Mouse (Mus musculus) thymus, adult 2 months (tissue): ENCODE data around the gene Arid2. TPM values are rescaled to one million over a fixed set of nuclear protein-coding genes. Genes with fewer than 3 reads are reported as not detected.

Source experiments
- DNase-seq: peaks from one replicate; pipeline ENCODE4 v3.0.0; 2021
- H3K27ac ChIP-seq: fragments of 200-500 bp; 2 replicates; pipeline ENCODE4 v1.5.1; 2012; ENCODE audit warnings: low read length, control low read depth; ENCODE audit not compliant: control insufficient read depth, insufficient read depth
- H3K27me3 ChIP-seq: fragments of 200-500 bp; 2 replicates; pipeline ENCODE4 v1.6.1; 2012; ENCODE audit warnings: mild to moderate bottlenecking, low read length, moderate library complexity, mixed read lengths; ENCODE audit not compliant: control insufficient read depth, insufficient read depth
- H3K36me3 ChIP-seq: fragments of 200-500 bp; 2 replicates; pipeline ENCODE4 v1.6.1; 2012; ENCODE audit warnings: mild to moderate bottlenecking, low read length, moderate library complexity; ENCODE audit not compliant: control insufficient read depth, insufficient read depth
- H3K4me1 ChIP-seq: fragments of 200-500 bp; replicated peaks from 2 replicates; pipeline ENCODE4 v1.6.1; 2012; ENCODE audit warnings: low read length; ENCODE audit not compliant: control insufficient read depth, insufficient read depth
- H3K4me3 ChIP-seq: fragments of 200-500 bp; 2 replicates; pipeline ENCODE4 v1.5.1; 2012; ENCODE audit warnings: mild to moderate bottlenecking, low read length, control low read depth, moderate library complexity; ENCODE audit not compliant: control insufficient read depth, insufficient read depth
- CTCF ChIP-seq: fragments of 200-500 bp; IDR thresholded peaks from 2 replicates; pipeline ENCODE4 v1.5.1; 2012; ENCODE audit warnings: mild to moderate bottlenecking, control low read depth, low read length, moderate library complexity, borderline replicate concordance; ENCODE audit not compliant: control insufficient read depth, poor library complexity, insufficient read depth; ENCODE audit errors: extremely low read depth
- POLR2A ChIP-seq: fragments of 200-500 bp; IDR thresholded peaks from 2 replicates; pipeline ENCODE4 v1.6.1; 2012; ENCODE audit warnings: mild to moderate bottlenecking, low read length, control low read depth, moderate library complexity; ENCODE audit not compliant: control insufficient read depth, poor library complexity, insufficient read depth; ENCODE audit errors: extremely low read depth
- WGBS: fragments of 180-500 bp; shearing (Covaris S2); methylation state at CpG from one replicate; pipeline ENCODE4 v1.1.7; 2018; 5-methylcytosine and 5-hydroxymethylcytosine counted together
- polyA plus RNA-seq: library from polyadenylated mRNA; depleted of rRNA; stranded (reverse); fragments of >200 nt; gene quantifications from 2 replicates; pipeline ENCODE4 v1.2.3, GENCODE M21; 2012

Gene Arid2
- polyA plus RNA-seq, 1 experiment, result 70.8 TPM

DNA sequence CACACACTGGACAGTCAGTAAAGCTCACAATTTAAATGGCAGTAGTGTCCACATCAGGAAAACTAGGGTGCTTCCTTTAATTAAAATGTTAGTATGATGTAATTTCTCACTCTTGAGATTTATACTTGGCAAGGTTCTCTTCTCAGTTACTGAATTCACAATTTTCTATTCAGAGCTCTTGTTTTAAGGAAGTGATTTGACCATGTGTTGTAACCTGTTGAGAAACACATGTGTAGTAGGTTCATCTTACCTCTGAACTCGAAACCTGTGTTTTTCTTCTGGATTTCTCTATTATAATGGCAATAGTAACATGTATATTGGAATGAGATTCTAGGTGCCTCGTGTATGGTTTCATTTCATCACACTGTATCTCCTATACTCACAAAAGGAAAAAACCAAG lies 88.9 kb downstream of the Arid2 start:
- Histone ChIP-seq H3K36me3 (peaks cover 38% of the 10 kb centered on the region), H3K27ac (no peak overlapping the region), H3K4me3 (no peak overlapping the region), H3K4me1 (no peaks in the 10 kb centered on the region), H3K27me3 (no peaks in the 10 kb centered on the region)
- DNase-seq, result no peak
- WGBS, result 94% methylated on average over 2 of the region's 2 CpGs
- TF ChIP-seq POLR2A (no peak), CTCF (no peak)

DNA sequence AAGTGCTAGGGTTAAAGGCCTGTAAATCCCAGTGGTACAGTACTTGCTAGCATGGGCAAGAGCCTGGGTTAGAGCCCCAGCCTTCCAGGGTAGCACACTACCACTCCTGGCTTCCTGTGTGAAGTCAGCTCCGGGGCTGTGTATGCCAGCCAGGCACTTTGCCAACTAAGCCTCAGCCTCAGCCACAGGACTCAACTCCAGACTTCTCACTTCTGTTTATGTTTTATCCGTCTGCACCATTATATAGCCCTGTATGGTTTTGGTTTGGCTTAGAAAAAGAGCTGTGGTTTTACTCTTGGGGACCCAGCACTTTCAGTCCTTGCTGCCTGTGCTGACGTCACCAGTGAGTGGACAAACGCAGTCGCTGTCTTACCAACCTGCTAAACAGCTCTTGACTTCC lies 89.9 kb downstream of the Arid2 start:
- Histone ChIP-seq H3K36me3 (peaks cover 27% of the 10 kb centered on the region), H3K4me3 (no peak overlapping the region), H3K27ac (no peak overlapping the region), H3K27me3 (no peaks in the 10 kb centered on the region), H3K4me1 (no peaks in the 10 kb centered on the region)
- WGBS, result 23% methylated on average over 5 of the region's 5 CpGs
- TF ChIP-seq CTCF (no peak), POLR2A (no peak)
- DNase-seq, result no peak

DNA sequence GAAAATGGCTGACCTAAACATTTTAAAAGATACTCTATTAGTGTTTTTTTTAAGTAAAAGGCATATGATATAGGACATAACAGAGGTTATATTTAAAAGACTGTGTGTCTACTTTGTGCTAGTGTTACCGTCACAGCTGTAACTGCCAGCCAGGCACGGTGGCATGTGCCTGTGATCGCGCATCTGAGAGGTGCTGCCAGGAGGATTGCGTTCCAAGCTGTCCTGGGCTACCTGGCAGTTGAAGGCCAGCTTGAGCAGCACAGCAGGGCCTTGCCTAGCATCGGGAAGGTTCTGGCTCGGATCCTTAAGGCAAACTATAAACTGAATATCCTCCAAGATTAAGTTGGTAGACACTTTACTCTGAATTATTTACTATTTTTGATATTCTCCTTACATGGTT lies 90.4 kb downstream of the Arid2 start:
- no peak for TF ChIP-seq CTCF
- TF ChIP-seq POLR2A, result no peak
- WGBS, result 90% methylated on average over 7 of the region's 7 CpGs
- Histone ChIP-seq H3K27ac (no peak overlapping the region), H3K4me3 (no peak overlapping the region), H3K36me3 (peaks cover 24% of the 10 kb centered on the region), H3K4me1 (no peaks in the 10 kb centered on the region), H3K27me3 (no peaks in the 10 kb centered on the region)
- DNase-seq, result no peak

DNA sequence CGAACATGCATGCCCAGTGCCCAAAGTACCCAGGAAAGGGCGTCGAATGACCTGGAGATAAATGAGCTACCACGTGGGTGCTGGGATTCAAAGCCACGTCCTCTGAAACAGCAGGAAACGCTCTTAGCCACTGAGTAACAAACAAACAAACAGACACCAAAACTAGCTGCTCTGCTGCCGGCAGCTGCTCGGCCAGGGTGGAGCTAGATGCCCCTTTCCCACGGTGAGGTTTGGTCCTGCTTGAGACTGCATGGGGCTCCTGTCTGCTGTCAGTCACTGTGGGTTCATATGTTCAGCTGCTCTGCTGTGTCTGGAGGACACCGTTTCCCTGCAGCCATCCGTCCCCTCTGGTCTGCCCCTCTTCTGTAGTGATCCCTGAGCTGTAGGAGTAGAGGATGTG lies 94.9 kb downstream of the Arid2 start:
- WGBS, result 97% methylated on average over 11 of the region's 11 CpGs
- DNase-seq, result no peak
- Histone ChIP-seq H3K27ac (no peak overlapping the region), H3K27me3 (no peaks in the 10 kb centered on the region), H3K36me3 (peaks cover 27% of the 10 kb centered on the region), H3K4me3 (no peak overlapping the region), H3K4me1 (no peaks in the 10 kb centered on the region)
- no peak for TF ChIP-seq CTCF

DNA sequence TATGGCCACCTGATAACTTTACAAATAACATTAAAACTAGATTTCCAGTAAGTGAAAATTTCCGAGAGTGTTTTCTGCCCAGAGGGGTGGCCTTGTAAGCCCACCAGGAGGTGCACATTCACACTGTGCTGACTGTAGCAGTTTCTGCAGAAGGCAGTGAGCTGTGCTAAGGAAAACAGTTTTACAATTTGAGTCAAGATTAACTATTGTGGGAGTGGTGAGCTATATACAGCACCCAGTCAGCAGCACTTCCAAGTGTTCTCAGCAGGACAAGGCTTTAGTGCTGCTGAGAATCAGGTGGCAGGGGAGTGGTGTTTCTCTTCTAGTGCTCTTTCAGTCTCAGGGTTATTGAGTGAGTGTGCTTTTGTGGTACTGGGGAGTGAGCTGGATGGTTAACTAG lies 101.2 kb downstream of the Arid2 start:
- TF ChIP-seq CTCF, result no peak
- no peak for TF ChIP-seq POLR2A
- no peak for DNase-seq
- Histone ChIP-seq H3K36me3 (peaks cover 22% of the 10 kb centered on the region), H3K4me1 (no peaks in the 10 kb centered on the region), H3K27me3 (no peaks in the 10 kb centered on the region), H3K4me3 (no peak overlapping the region), H3K27ac (no peak overlapping the region)
- whole genome bisulfite sequencing, result 100% methylated on average over 1 of the region's 1 CpGs

DNA sequence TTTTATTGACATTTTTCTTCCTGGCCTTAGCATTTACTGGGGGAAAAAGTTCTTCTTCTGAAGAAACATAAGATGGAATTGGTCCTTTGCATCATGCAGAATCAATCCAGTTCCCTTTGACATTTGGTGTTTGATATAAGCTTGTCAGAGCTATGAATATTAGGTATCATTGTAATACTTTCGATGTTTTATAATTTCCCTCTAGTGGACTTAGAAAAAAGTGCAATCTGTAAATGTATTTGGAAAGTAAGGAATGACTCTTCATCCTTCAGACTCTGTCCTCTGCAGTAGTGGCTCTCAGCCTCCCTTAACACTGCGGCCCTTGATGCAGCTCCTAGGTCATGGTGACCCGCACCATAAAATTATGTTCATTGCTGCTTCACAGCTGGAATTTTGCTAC lies 105.6 kb downstream of the Arid2 start:
- Histone ChIP-seq H3K27ac (no peak overlapping the region), H3K4me3 (no peak overlapping the region), H3K36me3 (peaks cover 35% of the 10 kb centered on the region), H3K27me3 (no peaks in the 10 kb centered on the region), H3K4me1 (no peaks in the 10 kb centered on the region)
- 98% methylated on average over 3 of the region's 3 CpGs for whole genome bisulfite sequencing
- DNase-seq, result no peak
- TF ChIP-seq POLR2A (no peak), CTCF (no peak)

DNA sequence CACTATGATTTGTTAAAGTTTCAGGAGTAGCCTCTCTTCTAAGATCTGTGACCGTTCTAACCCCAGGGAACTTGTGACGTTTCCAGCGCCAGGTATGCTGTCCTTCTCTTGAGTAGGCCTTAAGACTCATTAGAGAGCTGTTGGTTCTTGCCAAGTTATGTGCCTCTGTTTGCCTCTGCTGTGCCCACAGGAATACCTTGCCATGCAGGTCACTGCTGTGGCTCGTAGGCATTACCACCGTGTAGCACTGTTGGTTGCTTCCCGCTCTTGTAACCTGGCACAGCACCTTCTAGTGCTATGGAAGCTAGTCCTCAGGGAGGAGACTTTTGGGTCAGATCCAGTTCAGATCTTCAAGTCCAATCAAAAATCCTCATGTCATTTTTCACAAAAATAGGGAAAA lies 107.8 kb downstream of the Arid2 start:
- Histone ChIP-seq H3K4me3 (no peak overlapping the region), H3K27me3 (no peaks in the 10 kb centered on the region), H3K4me1 (no peaks in the 10 kb centered on the region), H3K36me3 (peaks cover 35% of the 10 kb centered on the region), H3K27ac (no peak overlapping the region)
- DNase-seq, result no peak
- TF ChIP-seq CTCF, result no peak
- TF ChIP-seq POLR2A, result no peak
- WGBS, result 97% methylated on average over 6 of the region's 6 CpGs
